ENCODE assay signal across 16 mouse cellular contexts in genomic region chr5:61156226-61156565, GRCm38 (mm10).
A peak's percentile ranks its signal among the peaks of the same experiment; 100 is the strongest.
DNase-seq lines count a peak whose midpoint lies in the region; ATAC-seq and TF ChIP-seq lines count a peak whose summit lies in the region.
"Had no signal": no experiment of that assay in that cellular context is flagged by ENCODE, and none has a peak within 500 bp of the region (broad histone marks: within the 10 kb centered on the region; RNA-seq: fewer than 3 reads in every experiment).

No protein-coding gene starts in this region.

- H3K36me3 ChIP-seq in embryonic facial prominence, embryonic 11.5 days (replicated peaks; ENCODE audit: control insufficient read depth, insufficient read depth, low read depth, low read length) = no peaks in the 10 kb centered on the region
- H3K36me3 ChIP-seq in midbrain, embryonic 16.5 days (ENCODE audit: control insufficient read depth, insufficient read depth, low read length) = no peaks in the 10 kb centered on the region
- H3K36me3 ChIP-seq: heart, embryonic 12.5 days had no signal

- intact Hi-C loops in left cerebral cortex, postnatal 25 days (cut with DNase I) = no loop called here

- H3K4me3 ChIP-seq in embryonic facial prominence, embryonic 11.5 days (ENCODE audit: low read depth, low read length) = no peak overlapping the region
- H3K4me3 ChIP-seq in midbrain, embryonic 16.5 days (ENCODE audit: low read depth, low read length) = no peak overlapping the region
- H3K4me3 ChIP-seq: heart, embryonic 12.5 days; left cerebral cortex, adult 2 months; myocyte had no signal

- peak; percentile 7 for DNase-seq in kidney, postnatal 14 days
- DNase-seq in kidney, adult 9 months = no peak
- DNase-seq in brain, embryonic 14.5 days (ENCODE audit: low read depth) = peak; percentile 59
- DNase-seq in embryonic facial prominence, embryonic 11.5 days (ENCODE audit: low spot score) = peak; percentile 47
- DNase-seq in left cerebral cortex, adult 8-10 months (ENCODE audit: low spot score in 2 of 2) = no peak
- DNase-seq in layer of hippocampus, adult 8-10 months (ENCODE audit: low spot score in 2 of 2) = no peak
- no peak for DNase-seq in left cerebral cortex, postnatal 25 days (ENCODE audit: low spot score in 2 of 2)
- DNase-seq: cerebellum, adult 18-20 months; kidney, adult 11 months; thymus, postnatal 36 days had no signal

- no peak overlapping the region for H3K9ac ChIP-seq in embryonic facial prominence, embryonic 11.5 days (replicated peaks; ENCODE audit: low read length)
- no peak overlapping the region for H3K9ac ChIP-seq in midbrain, embryonic 16.5 days (ENCODE audit: low read depth, low read length)
- H3K9ac ChIP-seq: heart, embryonic 12.5 days had no signal

- H3K9me3 ChIP-seq in embryonic facial prominence, embryonic 11.5 days (replicated peaks; ENCODE audit: control insufficient read depth, low read length) = no peaks in the 10 kb centered on the region
- no peaks in the 10 kb centered on the region for H3K9me3 ChIP-seq in midbrain, embryonic 16.5 days (replicated peaks; ENCODE audit: control insufficient read depth, low read length, poor library complexity, severe bottlenecking)
- H3K9me3 ChIP-seq: heart, embryonic 12.5 days had no signal

- no peak for ATAC-seq in embryonic facial prominence, embryonic 11.5 days (replicated peaks; ENCODE audit: insufficient number of reproducible peaks, low FRiP score, low TSS enrichment, low read depth)
- peak; percentile 71 for ATAC-seq in midbrain, embryonic 16.5 days
- ATAC-seq: activated CD4-positive, CD25-positive, alpha-beta regulatory T cell, adult 4 months had no signal

- H3K27ac ChIP-seq in embryonic facial prominence, embryonic 11.5 days (replicated peaks; ENCODE audit: low read depth, low read length) = no peak overlapping the region
- H3K27ac ChIP-seq in midbrain, embryonic 16.5 days (ENCODE audit: low read length) = peak overlapping the region; percentile 53; the same call in 1 of the 2 replicates
- H3K27ac ChIP-seq: left cerebral cortex, adult 2 months had no signal

- no peak overlapping the region for H3K4me2 ChIP-seq in embryonic facial prominence, embryonic 11.5 days (ENCODE audit: low read depth, low read length)
- H3K4me2 ChIP-seq in midbrain, embryonic 16.5 days (ENCODE audit: low read length) = peak overlapping the region; percentile 18
- H3K4me2 ChIP-seq: heart, embryonic 12.5 days; liver, embryonic 11.5 days had no signal

- no peaks in the 10 kb centered on the region for H3K27me3 ChIP-seq in embryonic facial prominence, embryonic 11.5 days (ENCODE audit: control insufficient read depth, insufficient read depth, low read length)
- no peaks in the 10 kb centered on the region for H3K27me3 ChIP-seq in midbrain, embryonic 16.5 days (ENCODE audit: control insufficient read depth, insufficient read depth, low read depth, low read length)
- H3K27me3 ChIP-seq: heart, embryonic 12.5 days had no signal

- 50% methylated on average over 8 of the region's 8 CpGs for WGBS in embryonic facial prominence, embryonic 11.5 days
- WGBS in midbrain, embryonic 16.5 days = 52% methylated on average over 8 of the region's 8 CpGs

- TF ChIP-seq POLR2A in brain, embryonic 14.5 days (IDR thresholded peaks at IDR 0.05; ENCODE audit: borderline replicate concordance, extremely low read depth, insufficient read depth, insufficient read length, poor library complexity, severe bottlenecking) = no peak

- H3K4me1 ChIP-seq in embryonic facial prominence, embryonic 11.5 days (ENCODE audit: control insufficient read depth, insufficient read depth, low read length) = no peaks in the 10 kb centered on the region
- H3K4me1 ChIP-seq in midbrain, embryonic 16.5 days (ENCODE audit: control insufficient read depth, insufficient read depth, low read length) = peaks cover 3% of the 10 kb centered on the region
- H3K4me1 ChIP-seq: heart, embryonic 12.5 days had no signal

- TF ChIP-seq CTCF in brain, embryonic 14.5 days (IDR thresholded peaks at IDR 0.05; ENCODE audit: borderline replicate concordance, extremely low read depth, insufficient read depth, insufficient read length) = no peak

Comparison
In these comparisons a context has a peak if more than half of its experiments do, and no peak if none do; other contexts are left out.
1. DNase-seq: peak in kidney, postnatal 14 days (single experiment), brain, embryonic 14.5 days (single experiment) and embryonic facial prominence, embryonic 11.5 days (single experiment); none in kidney, adult 9 months (single experiment), left cerebral cortex, adult 8-10 months (0 of 2), layer of hippocampus, adult 8-10 months (0 of 2) and left cerebral cortex, postnatal 25 days (0 of 2).